Mouse (Mus musculus): Measurements from ENCODE around the gene Nrarp.

DNA sequence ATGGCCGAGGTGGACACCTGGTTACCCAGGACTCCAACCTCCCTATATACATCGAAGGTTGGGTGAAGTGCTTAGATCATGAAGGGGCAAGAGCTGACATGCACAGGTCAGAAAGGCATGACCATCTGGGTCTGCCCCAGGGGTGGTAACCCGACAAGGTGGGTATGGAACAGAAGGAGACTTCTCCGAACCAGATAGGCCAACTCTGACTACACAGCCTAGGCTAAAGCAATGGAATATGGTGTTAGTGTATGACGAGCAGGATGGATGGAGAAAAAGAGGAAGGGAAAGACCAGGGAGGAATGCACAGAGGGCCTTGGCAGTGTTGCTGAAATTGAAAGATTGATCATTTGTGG is 6.0 kb downstream of the Nrarp start:
- no peak for TF ChIP-seq EP300 (IDR thresholded peaks at IDR 0.05; ENCODE audit: low read length)
- TF ChIP-seq ELF1 (IDR thresholded peaks at IDR 0.05; ENCODE audit: low read depth, low read length) = no peak
- no peak for TF ChIP-seq CTCF (conservative IDR thresholded peaks at IDR 0.05 in 1 of 2, IDR thresholded peaks at IDR 0.05 in 1 of 2; ENCODE audit: low read depth in 2 of 2, low read length in 2 of 2)
- no peak for TF ChIP-seq ZC3H11A (IDR thresholded peaks at IDR 0.05; ENCODE audit: low read depth, low read length)
- no peak for TF ChIP-seq POLR2A (IDR thresholded peaks at IDR 0.05; ENCODE audit: low read depth, low read length)
- TF ChIP-seq RCOR1 (conservative IDR thresholded peaks at IDR 0.05; ENCODE audit: low read depth, low read length) = no peak
- no peak for TF ChIP-seq ZKSCAN1 (IDR thresholded peaks at IDR 0.05; ENCODE audit: borderline replicate concordance, low read depth, low read length)

All from CH12.LX (cell line).